Mouse (Mus musculus) hematopoietic stem cell, adult 5-6 weeks (primary cell): ENCODE results near the gene Arhgap10. TPM values are rescaled to one million over a fixed set of nuclear protein-coding genes. Genes with fewer than 3 reads are reported as not detected.

Experiments
- ATAC-seq, 2 experiments: fragments of 125-278 bp in 1 of 2; replicated peaks in 1 of 2; 2 replicates each; pipeline ENCODE4 v1.8.0; 2016 to 2017; ENCODE audit warnings: inconsistent platforms in 2 of 2, mild to moderate bottlenecking in 2 of 2, moderate number of reproducible peaks in 2 of 2, low read depth in 1 of 2, moderate TSS enrichment in 1 of 2; ENCODE audit not compliant: low FRiP score in 2 of 2, poor library complexity in 2 of 2, severe bottlenecking in 2 of 2, insufficient read depth in 1 of 2, low TSS enrichment in 1 of 2
- total RNA-seq: library from RNA; stranded (forward); fragments of 172-1452, 232-1000 nt; gene quantifications from 2 replicates; pipeline ENCODE4 v1.2.3, GENCODE M21; 2017

Arhgap10 gene
- total RNA-seq, 1 experiment from 2014 or later = 14.6 TPM

GRCm38 (mm10) chr8:77494376-77495328 lies 23.1 kb downstream of the Arhgap10 start:
- ATAC-seq = no peak

- no peak for ATAC-seq
Observed at GRCm38 (mm10) chr8:77492356-77493058, 25.2 kb downstream of the Arhgap10 start.

GRCm38 (mm10) chr8:77491231-77491923 lies 26.4 kb downstream of the Arhgap10 start:
- ATAC-seq = no peak

DNA sequence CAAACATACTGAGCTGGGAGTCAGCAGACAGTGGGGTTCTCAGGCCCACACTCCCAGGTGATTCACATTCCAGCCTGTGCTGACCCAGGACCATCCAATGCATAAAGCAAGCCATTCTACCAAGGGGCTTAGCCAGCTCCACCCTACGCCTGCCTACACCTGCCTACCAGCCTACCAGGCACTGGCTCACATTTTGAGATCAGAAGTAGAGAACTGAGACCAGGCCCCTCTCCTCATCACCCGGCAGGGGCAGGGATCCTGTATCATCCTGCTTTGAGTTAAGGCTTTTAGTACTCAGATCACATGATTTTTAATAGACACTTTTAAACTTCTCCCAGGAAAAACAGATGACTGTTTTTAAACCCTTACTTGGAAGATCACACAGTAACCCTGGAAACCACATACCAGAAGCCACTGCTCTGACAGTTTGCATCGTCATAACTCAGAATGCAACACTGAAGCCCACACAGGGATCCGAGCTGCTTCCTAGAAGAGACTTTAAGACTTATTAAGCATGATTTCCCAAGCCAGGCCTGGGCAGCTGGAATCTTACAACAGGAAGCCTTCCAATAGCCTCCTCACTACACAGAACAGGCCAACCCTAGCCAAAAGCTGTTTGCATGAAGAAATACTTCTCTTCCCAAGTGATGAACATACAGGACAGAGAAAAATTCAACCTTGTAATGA lies 27.5 kb downstream of the Arhgap10 start:
- ATAC-seq = peak in 1 of 2 experiments; percentile 50; a peak in 2 of 4 replicates

DNA sequence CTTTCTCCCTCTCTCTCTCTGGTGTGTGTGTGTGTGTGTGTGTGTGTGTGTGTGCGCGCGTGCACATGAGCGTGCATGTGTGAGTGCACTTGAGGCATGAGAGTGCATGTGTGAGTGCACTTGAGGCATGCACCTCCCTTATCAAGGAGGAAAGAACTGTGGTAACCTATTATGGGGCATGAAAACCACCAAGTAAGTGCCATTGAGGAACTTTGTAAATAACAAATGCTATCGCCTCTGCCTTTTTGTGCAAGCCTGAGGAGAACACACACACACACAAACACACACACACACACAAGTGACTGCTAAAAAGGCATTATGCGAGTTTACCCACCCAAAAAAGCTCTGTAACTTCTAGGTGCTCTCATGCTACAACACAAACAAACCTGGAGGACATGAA lies 28.5 kb downstream of the Arhgap10 start:
- no peak for ATAC-seq

GRCm38 (mm10) chr8:77488215-77488606 lies 29.5 kb downstream of the Arhgap10 start:
- ATAC-seq = no peak

DNA sequence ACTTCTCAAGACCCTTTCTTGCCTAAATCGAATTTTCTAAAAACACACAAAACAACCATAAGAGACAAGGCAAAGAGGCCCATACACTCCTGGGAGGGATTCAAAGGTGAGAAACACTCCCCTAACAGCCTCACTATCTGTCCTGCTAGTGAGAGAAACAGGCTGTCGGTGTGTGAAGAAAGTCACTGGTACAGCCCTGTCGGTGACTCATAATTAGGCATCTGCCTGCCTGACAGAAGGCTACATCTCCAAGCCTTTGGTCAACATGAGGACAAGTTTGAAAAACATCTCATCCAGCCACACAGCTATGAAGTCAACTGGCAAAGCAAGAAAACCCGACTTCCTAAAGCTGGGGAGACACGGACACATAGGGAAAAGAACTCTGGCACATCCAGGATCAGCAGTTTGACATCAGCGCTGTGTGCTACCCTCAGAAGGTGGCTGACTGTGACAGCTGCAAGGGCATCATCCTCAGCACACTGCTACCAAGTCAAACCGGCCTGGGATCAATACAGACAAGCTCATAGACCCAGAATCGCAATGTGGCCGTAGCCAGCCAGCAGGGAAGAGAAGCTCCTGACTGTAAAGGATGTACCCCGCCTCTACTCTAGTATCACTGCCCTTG lies 30.1 kb downstream of the Arhgap10 start:
- ATAC-seq = no peak

DNA sequence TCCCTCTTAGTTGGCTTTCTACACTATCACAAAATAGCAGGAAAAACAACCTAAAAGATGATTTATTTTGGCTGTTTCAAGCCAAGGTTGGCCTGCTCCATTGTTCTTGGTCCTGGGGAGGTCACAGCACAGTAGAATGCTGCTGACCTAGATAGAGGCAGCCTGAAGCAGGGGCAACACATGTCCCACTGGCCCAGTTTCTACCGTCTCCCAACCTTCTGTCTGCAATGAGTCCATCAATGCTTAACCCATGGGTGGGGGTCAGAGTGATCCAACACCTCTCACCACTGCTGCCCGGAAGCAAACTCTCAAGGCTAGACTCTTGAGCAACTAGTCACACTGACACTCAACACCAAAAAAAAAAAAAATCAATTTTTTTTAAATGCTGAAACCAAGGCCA lies 31.0 kb downstream of the Arhgap10 start:
- ATAC-seq = no peak

DNA sequence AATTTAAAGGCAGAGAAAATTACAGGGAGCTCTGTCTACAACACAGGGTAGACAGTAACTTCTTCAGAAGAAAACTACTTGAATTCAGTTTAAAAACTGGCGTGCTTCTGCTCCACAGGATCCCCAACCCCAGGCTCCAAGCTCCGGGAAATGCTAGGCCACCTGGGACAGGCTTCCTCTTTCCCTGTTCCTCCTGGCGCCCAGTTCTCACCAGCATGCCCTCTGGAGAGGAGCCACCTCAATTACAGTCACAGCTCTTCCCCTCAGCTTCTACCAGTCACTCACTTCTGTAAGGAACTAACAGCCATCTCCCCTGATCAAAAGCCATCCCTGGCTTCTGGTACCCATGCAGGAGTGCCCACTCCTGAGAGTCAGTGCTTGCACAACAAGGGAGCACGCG lies 32.9 kb downstream of the Arhgap10 start:
- ATAC-seq = peak in 1 of 2 experiments; percentile 9; a peak in 1 of 4 replicates

DNA sequence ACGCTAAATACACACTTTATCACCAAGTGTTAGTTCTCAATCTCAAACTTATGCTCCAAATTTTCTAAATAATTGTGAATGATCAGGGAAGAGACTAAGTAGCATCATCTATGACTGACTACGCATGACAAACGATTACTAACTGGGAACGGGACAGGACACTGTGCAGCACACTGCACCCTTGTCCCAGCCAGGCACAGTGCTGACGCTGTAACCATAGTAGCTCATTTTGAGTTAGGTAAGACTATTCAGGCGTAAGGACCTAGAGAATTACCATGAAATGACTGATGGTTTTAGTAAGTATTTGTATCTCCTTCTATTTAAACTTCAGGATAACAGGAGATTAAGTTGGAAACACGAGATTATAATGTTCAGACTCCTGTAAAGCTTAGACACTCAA lies 33.5 kb downstream of the Arhgap10 start:
- no peak for ATAC-seq

- peak; percentile 90 to 96 for ATAC-seq
Observed at GRCm38 (mm10) chr8:77483676-77484075, 34.1 kb downstream of the Arhgap10 start.

GRCm38 (mm10) chr8:77481791-77482190 lies 36.0 kb downstream of the Arhgap10 start:
- no peak for ATAC-seq

- ATAC-seq = no peak
Observed at GRCm38 (mm10) chr8:77479995-77480394, 37.8 kb downstream of the Arhgap10 start.

GRCm38 (mm10) chr8:77478913-77479273 lies 38.9 kb downstream of the Arhgap10 start:
- no peak for ATAC-seq

DNA sequence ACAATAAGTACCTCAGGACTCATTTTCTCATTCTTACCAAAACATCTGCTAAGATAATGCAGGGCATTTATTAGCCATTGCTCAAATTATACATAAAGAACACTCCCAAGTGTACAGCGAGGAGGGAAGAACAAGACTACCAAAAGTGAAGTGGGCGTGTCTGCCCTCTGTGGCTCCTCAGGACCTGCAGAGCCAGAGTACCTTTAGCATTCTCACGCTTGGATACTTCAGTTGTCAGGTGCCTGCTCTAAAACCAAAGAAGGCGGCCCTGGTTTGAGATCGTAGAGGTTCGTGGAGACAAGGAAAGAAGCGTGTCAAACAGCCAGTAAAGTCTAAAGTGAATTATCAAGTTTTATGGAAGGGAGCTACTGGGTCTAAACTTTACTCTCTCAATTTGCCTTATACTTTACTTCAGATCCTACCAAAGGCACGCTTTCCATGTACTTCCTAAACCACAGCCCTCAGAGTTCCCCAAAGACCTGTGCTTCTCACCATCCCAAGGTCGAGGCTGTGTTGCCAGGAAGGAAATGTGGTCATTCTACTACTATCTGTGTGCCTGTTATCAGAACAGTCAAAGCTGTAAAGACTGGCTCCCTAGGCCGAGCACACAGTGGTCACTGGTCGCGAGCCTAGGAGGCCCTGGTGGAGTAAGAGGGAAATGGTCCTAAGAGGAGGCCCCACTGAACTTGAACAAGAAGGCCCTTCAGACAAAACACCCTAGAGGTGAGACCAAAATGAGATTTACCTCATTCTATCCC lies 39.4 kb downstream of the Arhgap10 start:
- ATAC-seq = no peak

DNA sequence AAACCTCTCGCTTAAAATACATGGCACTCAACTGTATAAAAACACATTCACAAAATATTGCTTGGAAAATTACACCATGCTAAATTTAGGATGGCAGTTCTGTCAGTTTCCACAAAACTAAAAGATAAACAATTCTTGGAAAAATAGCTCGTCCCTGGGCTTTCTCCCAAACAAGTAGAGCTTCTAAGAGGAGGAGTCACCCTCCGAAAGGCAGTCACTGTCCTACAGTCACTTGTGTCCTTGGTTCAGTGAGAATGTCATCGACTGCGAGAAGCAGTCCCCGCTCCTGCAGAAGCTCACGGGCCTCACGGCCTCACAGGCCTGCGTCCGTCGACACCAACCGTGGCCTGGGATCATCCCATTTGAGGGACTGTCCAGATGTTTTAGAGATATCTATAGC lies 40.1 kb downstream of the Arhgap10 start:
- no peak for ATAC-seq
